ENCODE assay signal across 8 mouse cellular contexts in genomic region chr11:95339471-95340021, GRCm38 (mm10). TPM values are rescaled to one million over a fixed set of nuclear protein-coding genes. Genes with fewer than 3 reads are reported as not detected.
DNase-seq lines count a peak whose midpoint lies in the region; ATAC-seq lines count a peak whose summit lies in the region.

No protein-coding gene starts in this region.

- peak overlapping the region in 1 of 2 experiments; percentile 41; a peak in 1 of 4 replicates for H3K27ac ChIP-seq in heart, embryonic 14.5 days (replicated peaks in 1 of 2; ENCODE audit: control insufficient read depth in 1 of 2, insufficient read depth in 1 of 2, low read depth in 2 of 2, low read length in 2 of 2)
- 0 out of 2 replicates have a peak overlapping the region, but pooled peaks have one; percentile 34 for H3K27ac ChIP-seq in brown adipose tissue, adult 24 weeks (replicated peaks; ENCODE audit: low read depth, low read length)
- H3K27ac ChIP-seq in hindbrain, embryonic 15.5 days (replicated peaks) = no peak overlapping the region
- 0 out of 2 replicates have a peak overlapping the region, but pooled peaks have one; percentile 51 for H3K27ac ChIP-seq in neural tube, embryonic 11.5 days (ENCODE audit: low read depth, low read length)

- no peaks in the 10 kb centered on the region for H3K36me3 ChIP-seq in heart, embryonic 14.5 days (ENCODE audit: control insufficient read depth, insufficient read depth, low read length)
- H3K36me3 ChIP-seq in hindbrain, embryonic 15.5 days = no peaks in the 10 kb centered on the region
- no peaks in the 10 kb centered on the region for H3K36me3 ChIP-seq in neural tube, embryonic 11.5 days (ENCODE audit: control insufficient read depth, insufficient read depth, low read length)

- no peaks in the 10 kb centered on the region for H3K9me3 ChIP-seq in heart, embryonic 14.5 days (ENCODE audit: control insufficient read depth, low read length)
- H3K9me3 ChIP-seq in hindbrain, embryonic 15.5 days = no peaks in the 10 kb centered on the region
- H3K9me3 ChIP-seq in neural tube, embryonic 11.5 days (ENCODE audit: control insufficient read depth, low read length) = no peaks in the 10 kb centered on the region

- H3K4me3 ChIP-seq in heart, embryonic 14.5 days (ENCODE audit: control insufficient read depth in 1 of 2, insufficient read depth in 1 of 2, low read depth in 1 of 2, low read length in 2 of 2) = 0 out of 4 replicates have a peak overlapping the region, but pooled peaks of 1 of the 2 experiments have one; percentile 13
- H3K4me3 ChIP-seq in brown adipose tissue, adult 24 weeks (ENCODE audit: insufficient read depth, low read depth, low read length) = peak overlapping the region; percentile 11; the same call in 1 of the 2 replicates
- H3K4me3 ChIP-seq in hindbrain, embryonic 15.5 days = no peak overlapping the region
- H3K4me3 ChIP-seq in neural tube, embryonic 11.5 days (ENCODE audit: low read depth, low read length) = peak overlapping the region; percentile 1; the same call in 1 of the 2 replicates

- peak overlapping the region; percentile 43; the same call in 1 of the 2 replicates for H3K9ac ChIP-seq in heart, embryonic 14.5 days (ENCODE audit: low read length)
- H3K9ac ChIP-seq in hindbrain, embryonic 15.5 days = no peak overlapping the region
- 0 out of 2 replicates have a peak overlapping the region, but pooled peaks have one; percentile 7 for H3K9ac ChIP-seq in neural tube, embryonic 11.5 days (ENCODE audit: low read length)

- ATAC-seq in heart, embryonic 14.5 days (ENCODE audit: insufficient number of reproducible peaks, insufficient read depth, low FRiP score, low read depth) = no peak
- no peak for ATAC-seq in hindbrain, embryonic 15.5 days (ENCODE audit: low FRiP score, low read depth)
- no peak for ATAC-seq in neural tube, embryonic 11.5 days (ENCODE audit: insufficient read depth, low FRiP score, low TSS enrichment)

- 15% methylated on average over 14 of the region's 14 CpGs for WGBS in heart, embryonic 14.5 days
- WGBS in hindbrain, embryonic 15.5 days = 19% methylated on average over 14 of the region's 14 CpGs
- WGBS in neural tube, embryonic 11.5 days = 4% methylated on average over 14 of the region's 14 CpGs

- DNase-seq in heart, adult 11 months = no peak
- DNase-seq in neural tube, embryonic 11.5 days (ENCODE audit: low spot score) = peak; percentile 33
- no peak for DNase-seq in ovary, postnatal 10 days (ENCODE audit: low spot score)
- DNase-seq in frontal cortex, postnatal 10 days (ENCODE audit: low spot score in 2 of 2) = no peak
- no peak for DNase-seq in lung, postnatal 10 days

- H3K4me2 ChIP-seq in heart, embryonic 14.5 days (ENCODE audit: low read length) = peak overlapping the region; percentile 27
- H3K4me2 ChIP-seq in hindbrain, embryonic 15.5 days = peak overlapping the region; percentile 30
- H3K4me2 ChIP-seq in neural tube, embryonic 11.5 days (ENCODE audit: low read depth) = peak overlapping the region; percentile 31

- H3K27me3 ChIP-seq in heart, embryonic 14.5 days (ENCODE audit: control insufficient read depth, insufficient read depth, low read length) = no peaks in the 10 kb centered on the region
- no peaks in the 10 kb centered on the region for H3K27me3 ChIP-seq in hindbrain, embryonic 15.5 days
- no peaks in the 10 kb centered on the region for H3K27me3 ChIP-seq in neural tube, embryonic 11.5 days (ENCODE audit: control insufficient read depth, insufficient read depth, low read length)

- H3K4me1 ChIP-seq in heart, embryonic 14.5 days (ENCODE audit: control insufficient read depth in 2 of 2, insufficient read depth in 2 of 2, low read length in 2 of 2) = peaks cover 0 to 13% of the 10 kb centered on the region in 2 experiments; a peak in 2 of 4 replicates
- peaks cover 22% of the 10 kb centered on the region for H3K4me1 ChIP-seq in brown adipose tissue, adult 24 weeks (ENCODE audit: control insufficient read depth, insufficient read depth, insufficient read length, low read length)
- peaks cover 29% of the 10 kb centered on the region for H3K4me1 ChIP-seq in hindbrain, embryonic 15.5 days (replicated peaks)
- peaks cover 13% of the 10 kb centered on the region for H3K4me1 ChIP-seq in neural tube, embryonic 11.5 days (ENCODE audit: control insufficient read depth, insufficient read depth, low read length)

RNA-seq across cellular contexts. Expression of gene Fam117a, which starts 2.7 kb away (rescaled TPM):
- 5.4 and 6.3 TPM in 2 replicates for polyA plus RNA-seq in heart, embryonic 14.5 days (2014; fragmentation: Nextera tagmentation; extraction: Ambion mirVana)
- 11.0 and 14.8 TPM in 2 replicates for polyA plus RNA-seq in brown adipose tissue, adult 24 weeks (2012; ENCODE audit: insufficient read depth, insufficient read length, missing spikeins)
- polyA plus RNA-seq in hindbrain, embryonic 15.5 days (2015; fragmentation: Nextera tagmentation; extraction: Ambion mirVana) = 3.1 and 3.6 TPM in 2 replicates
- polyA plus RNA-seq in neural tube, embryonic 11.5 days (2014; fragmentation: Nextera tagmentation; extraction: Ambion mirVana) = 11.8 and 12.2 TPM in 2 replicates

RNA-seq across cellular contexts. Expression of gene Kat7, which starts 29.5 kb away (rescaled TPM):
- 45.4 and 45.6 TPM in 2 replicates for polyA plus RNA-seq in heart, embryonic 14.5 days (2014; fragmentation: Nextera tagmentation; extraction: Ambion mirVana)
- 21.0 and 25.9 TPM in 2 replicates for polyA plus RNA-seq in brown adipose tissue, adult 24 weeks (2012; ENCODE audit: insufficient read depth, insufficient read length, missing spikeins)
- polyA plus RNA-seq in hindbrain, embryonic 15.5 days (2015; fragmentation: Nextera tagmentation; extraction: Ambion mirVana) = 60.5 and 66.2 TPM in 2 replicates
- polyA plus RNA-seq in neural tube, embryonic 11.5 days (2014; fragmentation: Nextera tagmentation; extraction: Ambion mirVana) = 86.8 and 87.9 TPM in 2 replicates

RNA-seq across cellular contexts. Expression of gene Slc35b1, which starts 44.9 kb away (rescaled TPM):
- 74.6 and 75.4 TPM in 2 replicates for polyA plus RNA-seq in heart, embryonic 14.5 days (2014; fragmentation: Nextera tagmentation; extraction: Ambion mirVana)
- polyA plus RNA-seq in brown adipose tissue, adult 24 weeks (2012; ENCODE audit: insufficient read depth, insufficient read length, missing spikeins) = 36.4 and 42.8 TPM in 2 replicates
- 137 and 140 TPM in 2 replicates for polyA plus RNA-seq in hindbrain, embryonic 15.5 days (2015; fragmentation: Nextera tagmentation; extraction: Ambion mirVana)
- 132 and 136 TPM in 2 replicates for polyA plus RNA-seq in neural tube, embryonic 11.5 days (2014; fragmentation: Nextera tagmentation; extraction: Ambion mirVana)
